Mouse (Mus musculus) forebrain, postnatal 0 days (tissue): ENCODE measurements around the gene Prx. TPM values are rescaled to one million over a fixed set of nuclear protein-coding genes. Genes with fewer than 3 reads are reported as not detected.
A peak's percentile ranks its signal among the peaks of the same experiment; 100 is the strongest.

Experiments
- ATAC-seq: fragments of 200-750 bp; cut with Nextera tagmentation; 2 replicates; pipeline ENCODE4 v1.8.0; 2017; ENCODE audit warnings: mild to moderate bottlenecking, moderate library complexity
- DNase-seq: peaks from one replicate; pipeline ENCODE4 v3.0.0-alpha.2; 2015
- H3K27ac ChIP-seq: fragments of 300-500 bp; sonication (generic); 2 replicates; pipeline ENCODE4 v1.5.1; 2014; ENCODE audit warnings: low read depth, mild to moderate bottlenecking, antibody characterized with exemption, low read length, moderate library complexity, mixed read lengths
- H3K27me3 ChIP-seq: fragments of 300-500 bp; sonication (generic); 2 replicates; pipeline ENCODE4 v1.6.1; 2014; ENCODE audit warnings: mild to moderate bottlenecking, low read length, mixed read lengths; ENCODE audit not compliant: insufficient read depth
- H3K36me3 ChIP-seq: fragments of 300-500 bp; sonication (generic); 2 replicates; pipeline ENCODE4 v1.6.1; 2014; ENCODE audit warnings: mild to moderate bottlenecking, moderate library complexity; ENCODE audit not compliant: insufficient read depth
- H3K4me1 ChIP-seq: fragments of 300-500 bp; sonication (generic); 2 replicates; pipeline ENCODE4 v1.6.1; 2014; ENCODE audit warnings: antibody characterized with exemption; ENCODE audit not compliant: insufficient read depth
- H3K4me2 ChIP-seq: fragments of 300-500 bp; sonication (generic); 2 replicates; pipeline ENCODE4 v1.6.1; 2014; ENCODE audit warnings: low read depth, mild to moderate bottlenecking, moderate library complexity
- H3K4me3 ChIP-seq: fragments of 300-500 bp; sonication (generic); 2 replicates; pipeline ENCODE4 v1.5.1; 2014; ENCODE audit warnings: low read depth, low read length, mixed read lengths
- H3K9ac ChIP-seq: fragments of 300-500 bp; sonication (generic); 2 replicates; pipeline ENCODE4 v1.6.1; 2014; ENCODE audit warnings: mild to moderate bottlenecking
- H3K9me3 ChIP-seq: fragments of 300-500 bp; sonication (generic); 2 replicates; pipeline ENCODE4 v1.6.1; 2016; ENCODE audit warnings: low read length
- CTCF ChIP-seq: sonication (generic); IDR thresholded peaks from 2 replicates; pipeline ENCODE4 v1.5.1; 2016; ENCODE audit warnings: antibody characterized with exemption, control low read depth, low read depth
- WGBS: fragments of 180-500 bp; shearing (Covaris S2); extraction: QIAGEN DNeasy Blood & Tissue Kit; methylation state at CpG from one replicate; pipeline ENCODE4 v1.1.7; 2014; 5-methylcytosine and 5-hydroxymethylcytosine counted together
- polyA plus RNA-seq: library from polyadenylated mRNA; unstranded; fragments of >200 nt; fragmentation: Nextera tagmentation; extraction: Ambion mirVana; gene quantifications from 2 replicates; pipeline ENCODE4 v1.2.1, GENCODE M21; 2015
- total RNA-seq: library from RNA; depleted of rRNA; stranded (reverse); fragments of >200 nt; gene quantifications from 2 replicates; pipeline ENCODE4 v1.2.3, GENCODE M21; 2014

The Prx gene
- total and polyA plus RNA-seq, 2 experiments from 2014 or later = 1.4 to 2.4 TPM

DNA sequence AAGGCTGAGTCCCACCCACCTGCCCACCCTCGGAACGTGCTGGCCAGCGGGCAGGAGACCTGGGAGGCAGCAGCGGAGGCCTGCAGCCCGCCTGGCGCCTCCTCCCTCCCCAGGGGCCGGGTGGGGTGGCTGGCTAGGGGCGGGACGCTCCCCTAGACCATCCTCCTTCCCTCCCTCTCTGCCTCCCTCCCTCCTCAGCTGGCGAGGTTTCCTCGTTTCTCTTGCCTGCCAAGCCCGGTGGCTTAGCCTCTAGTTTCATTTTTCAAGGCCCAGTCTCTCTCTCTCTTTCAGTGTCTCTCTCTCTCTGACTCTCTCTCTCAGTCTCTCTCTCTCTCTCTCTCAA is 17.5 kb upstream of the Prx start:
- peaks cover 5% of the 10 kb centered on the region; the same call in 1 of the 2 replicates for H3K36me3 ChIP-seq
- H3K9me3 ChIP-seq = no peaks in the 10 kb centered on the region
- under 1% methylated on average over 12 of the region's 12 CpGs for WGBS
- H3K4me1 ChIP-seq = peaks cover 5% of the 10 kb centered on the region; the same call in 1 of the 2 replicates
- DNase-seq (peak; percentile 68), ATAC-seq (peak; percentile 72)
- peak overlapping the region; percentile 40 for H3K4me3 ChIP-seq
- no peaks in the 10 kb centered on the region for H3K27me3 ChIP-seq
- H3K27ac ChIP-seq = peak overlapping the region; percentile 54
- peak overlapping the region; percentile 58 for H3K9ac ChIP-seq
- TF ChIP-seq CTCF = no peak
- peak overlapping the region; percentile 71 for H3K4me2 ChIP-seq

DNA sequence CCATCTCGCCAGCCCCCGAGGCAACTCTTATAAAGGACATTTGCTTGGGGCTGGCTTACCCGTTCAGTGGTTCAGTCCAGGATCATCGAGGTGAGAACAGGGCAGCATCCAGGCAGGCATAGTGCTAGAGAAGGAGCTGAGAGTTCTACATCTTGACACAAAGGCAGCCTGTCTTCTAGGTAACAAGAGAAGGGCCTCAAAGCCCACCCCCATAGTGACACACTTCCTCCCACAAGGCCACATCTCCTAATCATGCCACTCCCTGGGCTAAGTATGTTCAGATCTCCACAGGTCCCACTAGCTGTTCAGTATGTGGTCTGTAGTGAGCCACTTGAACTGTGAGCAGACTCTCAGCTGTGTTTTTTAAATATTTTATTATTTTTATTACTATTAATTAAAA is 15.3 kb upstream of the Prx start:
- H3K4me2 ChIP-seq = no peak overlapping the region
- TF ChIP-seq CTCF = no peak
- no peak for ATAC-seq
- no peak overlapping the region for H3K27ac ChIP-seq
- H3K4me1 ChIP-seq = peaks cover 5% of the 10 kb centered on the region; the same call in 1 of the 2 replicates
- 77% methylated on average over 4 of the region's 4 CpGs for WGBS
- no peak overlapping the region for H3K4me3 ChIP-seq
- H3K9ac ChIP-seq = no peak overlapping the region
- DNase-seq = no peak
- no peaks in the 10 kb centered on the region for H3K27me3 ChIP-seq
- no peaks in the 10 kb centered on the region for H3K9me3 ChIP-seq
- no peaks in the 10 kb centered on the region for H3K36me3 ChIP-seq

DNA sequence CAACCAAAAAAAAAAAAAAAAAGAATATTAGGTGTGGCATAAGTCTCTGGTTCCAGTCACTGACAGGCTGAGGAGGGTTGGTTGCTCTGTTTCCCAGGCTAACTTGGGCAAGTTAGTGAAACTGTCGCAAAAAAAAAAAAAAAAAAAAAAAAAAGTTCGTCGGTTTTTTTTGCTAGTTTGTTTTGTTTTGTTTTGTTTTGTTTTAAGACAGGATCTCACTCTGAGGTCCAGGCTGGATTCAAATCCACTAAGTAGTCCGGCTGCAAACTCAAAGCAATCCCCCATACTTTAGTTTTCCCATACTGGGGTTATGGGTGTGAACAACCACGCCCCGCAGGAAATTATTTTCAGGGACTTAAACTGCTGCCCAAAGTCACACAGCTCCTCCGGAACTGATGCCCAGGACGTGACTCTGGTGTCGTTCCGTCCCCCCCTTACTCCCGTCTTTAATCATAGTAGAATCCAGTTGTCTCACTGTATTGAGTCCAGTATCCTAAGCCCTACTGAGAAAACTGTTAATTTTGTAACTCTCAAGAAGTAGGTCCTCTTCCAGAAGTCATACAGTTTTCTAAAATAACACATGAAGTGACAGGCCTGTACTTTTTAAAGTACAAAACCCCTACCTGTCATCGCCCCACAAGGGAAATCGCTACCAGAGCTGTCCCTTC is 12.9 kb upstream of the Prx start:
- H3K9ac ChIP-seq = peak overlapping the region; percentile 83
- 5% methylated on average over 13 of the region's 13 CpGs for WGBS

DNA sequence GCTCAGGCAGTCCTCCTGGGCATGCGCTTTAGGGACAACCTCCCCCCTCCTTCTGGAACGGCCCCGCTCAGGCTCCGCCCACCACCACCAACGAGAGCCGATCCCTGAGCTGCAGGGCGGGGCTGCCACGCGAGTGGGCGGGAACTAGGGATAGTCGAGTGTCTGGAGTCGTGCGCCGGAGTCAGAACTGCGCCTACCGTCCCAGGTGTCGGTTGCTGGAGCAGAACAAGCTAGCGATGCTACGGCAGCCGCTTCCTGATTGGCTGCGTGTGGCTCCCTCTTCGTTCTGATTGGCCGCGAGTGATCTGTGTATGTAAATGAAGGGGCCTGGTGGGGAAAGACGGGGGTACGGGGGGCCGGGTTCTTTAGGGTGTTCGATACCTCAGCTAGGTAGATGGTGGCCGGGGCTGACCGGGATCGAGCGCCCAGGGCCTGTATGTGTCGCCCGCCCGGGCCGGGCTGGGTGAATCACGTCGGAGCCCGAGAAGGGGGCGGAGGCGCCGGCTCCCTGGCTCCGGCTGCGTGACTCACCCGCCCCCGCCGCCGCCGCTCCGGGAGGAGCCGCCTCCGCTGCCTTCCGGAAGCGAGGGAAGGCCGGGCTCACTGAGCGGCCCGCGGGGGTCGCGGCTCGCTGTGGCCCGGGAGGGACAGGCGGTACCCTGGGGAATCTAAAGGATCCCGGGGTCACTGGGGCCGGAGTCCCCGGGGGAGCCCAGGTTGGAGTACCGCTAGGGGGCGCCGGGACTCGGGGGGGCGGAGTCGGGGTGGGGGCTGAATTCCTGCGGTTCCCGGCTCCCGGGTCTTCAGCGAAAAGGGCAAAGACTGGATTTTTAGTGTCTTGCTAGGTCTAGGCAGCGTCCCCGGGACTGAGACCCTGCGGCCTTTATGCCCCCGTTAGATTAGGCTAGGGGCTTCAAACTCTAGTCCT is 12.1 kb upstream of the Prx start, which contains the start of gene Sertad1:
Sertad1 (plus strand) TSS at position 141 of the 928 bp plus-strand sequence.
- 2% methylated on average over 66 of the region's 80 CpGs for WGBS
- peak within 1 kb of the TSS; percentile 90 for H3K27ac ChIP-seq

More for the DNA sequence above, 12.9 kb upstream of the Prx start:
- Histone ChIP-seq H3K27me3 (no peaks in the 10 kb centered on the region), H3K36me3 (no peaks in the 10 kb centered on the region), H3K4me1 (peaks cover 5% of the 10 kb centered on the region; the same call in 1 of the 2 replicates), H3K27ac (peak overlapping the region; percentile 90; the same call in 1 of the 2 replicates), H3K9me3 (no peaks in the 10 kb centered on the region), H3K4me2 (peak overlapping the region; percentile 57), H3K4me3 (peak overlapping the region; percentile 82)
- TF ChIP-seq CTCF = no peak
- ATAC-seq = peak; percentile 2
- DNase-seq = no peak

GRCm38 (mm10) chr7:27487740-27488268 is 11.3 kb upstream of the Prx start:
- no peaks in the 10 kb centered on the region for H3K36me3 ChIP-seq
- H3K27ac ChIP-seq = peak overlapping the region; percentile 90
- H3K4me3 ChIP-seq = peak overlapping the region; percentile 82
- WGBS = 7% methylated on average over 13 of the region's 13 CpGs
- no peak for TF ChIP-seq CTCF
- peak overlapping the region; percentile 83 for H3K9ac ChIP-seq
- H3K4me2 ChIP-seq = peak overlapping the region; percentile 57
- no peaks in the 10 kb centered on the region for H3K27me3 ChIP-seq
- no peak for ATAC-seq
- no peak for DNase-seq
- H3K4me1 ChIP-seq = peaks cover 5% of the 10 kb centered on the region; the same call in 1 of the 2 replicates
- no peaks in the 10 kb centered on the region for H3K9me3 ChIP-seq

More for the DNA sequence above, 12.1 kb upstream of the Prx start, which contains the start of gene Sertad1:
- peak within 1 kb of the TSS; percentile 57 for H3K4me2 ChIP-seq
- no peaks in the 10 kb centered on the region for H3K9me3 ChIP-seq
- H3K4me1 ChIP-seq = peaks cover 5% of the 10 kb centered on the region; the same call in 1 of the 2 replicates
- DNase-seq = peak; percentile 100
- no peaks in the 10 kb centered on the region for H3K27me3 ChIP-seq
- peak; percentile 98 for ATAC-seq
- peak within 1 kb of the TSS; percentile 82 for H3K4me3 ChIP-seq
- H3K9ac ChIP-seq = peak within 1 kb of the TSS; percentile 83
- TF ChIP-seq CTCF = peak; percentile 60
- H3K36me3 ChIP-seq = no peaks in the 10 kb centered on the region

DNA sequence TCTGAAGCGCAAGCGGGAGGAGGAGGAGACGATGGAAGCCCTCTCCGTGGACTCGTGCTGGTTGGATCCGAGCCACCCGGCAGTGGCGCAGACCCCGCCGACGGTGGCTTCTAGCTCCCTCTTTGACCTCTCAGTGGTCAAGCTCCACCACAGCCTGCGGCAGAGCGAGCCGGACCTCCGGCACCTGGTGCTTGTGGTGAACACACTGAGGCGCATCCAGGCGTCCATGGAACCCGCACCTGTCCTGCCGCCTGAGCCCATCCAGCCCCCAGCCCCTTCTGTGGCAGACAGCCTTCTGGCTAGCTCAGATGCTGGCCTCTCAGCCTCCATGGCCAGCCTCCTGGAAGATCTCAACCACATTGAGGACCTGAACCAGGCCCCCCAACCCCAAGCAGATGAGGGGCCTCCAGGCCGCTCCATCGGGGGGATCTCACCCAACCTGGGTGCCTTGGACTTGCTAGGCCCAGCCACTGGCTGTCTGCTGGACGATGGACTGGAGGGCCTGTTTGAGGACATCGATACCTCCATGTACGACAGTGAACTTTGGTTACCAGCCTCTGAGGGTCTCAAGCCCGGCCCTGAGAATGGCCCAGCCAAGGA is 9.8 kb upstream of the Prx start:
- 88% methylated on average over 25 of the region's 25 CpGs for WGBS
- DNase-seq (no peak), ATAC-seq (no peak)
- Histone ChIP-seq H3K9me3 (no peaks in the 10 kb centered on the region), H3K36me3 (no peaks in the 10 kb centered on the region), H3K27me3 (no peaks in the 10 kb centered on the region), H3K4me1 (peaks cover 5% of the 10 kb centered on the region; the same call in 1 of the 2 replicates), H3K27ac (no peak overlapping the region), H3K4me3 (no peak overlapping the region), H3K9ac (no peak overlapping the region), H3K4me2 (no peak overlapping the region)
- no peak for TF ChIP-seq CTCF
